In the genomic region with DNA sequence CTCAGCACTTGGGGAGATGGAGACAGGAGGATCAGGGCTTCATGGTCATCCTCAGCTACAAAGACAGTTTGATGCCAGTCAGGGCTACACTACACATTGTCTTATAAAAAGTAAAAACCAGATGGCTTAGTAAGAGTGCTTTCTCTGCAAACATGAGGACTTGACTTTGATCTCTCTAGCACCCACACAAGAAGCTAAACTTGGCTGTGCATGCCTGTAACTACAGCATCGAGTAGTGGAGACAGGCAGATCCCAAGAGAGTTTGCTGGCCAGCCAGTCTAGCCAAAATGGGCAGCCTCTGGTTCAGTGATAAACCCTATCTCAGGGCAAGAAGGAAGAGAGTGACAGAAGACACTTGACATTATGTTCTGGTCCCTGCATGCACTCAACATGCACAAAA, we compare ENCODE assay signal across 24 mouse cellular contexts. TPM values are rescaled to one million over a fixed set of nuclear protein-coding genes. Genes with fewer than 3 reads are reported as not detected.
DNase-seq lines count a peak whose midpoint lies in the region; ATAC-seq and TF ChIP-seq lines count a peak whose summit lies in the region.
"Had no signal": no experiment of that assay in that cellular context is flagged by ENCODE, and none has a peak within 500 bp of the region (broad histone marks: within the 10 kb centered on the region; RNA-seq: fewer than 3 reads in every experiment).

No protein-coding gene starts in this region.

- H3K79me2 ChIP-seq in heart, adult 2 months (replicated peaks; ENCODE audit: control insufficient read depth, insufficient read depth, low read length) = no peaks in the 10 kb centered on the region

- ATAC-seq in heart, embryonic 15.5 days (replicated peaks; ENCODE audit: insufficient number of reproducible peaks, insufficient read depth, low FRiP score, low read depth) = no peak
- ATAC-seq in kidney, embryonic 14.5 days (ENCODE audit: low FRiP score, low TSS enrichment) = no peak
- ATAC-seq: forebrain, embryonic 14.5 days; hindbrain, postnatal 0 days had no signal

- H3K36me3 ChIP-seq in heart, embryonic 10.5 days = no peaks in the 10 kb centered on the region
- no peaks in the 10 kb centered on the region for H3K36me3 ChIP-seq in heart, adult 2 months (ENCODE audit: control insufficient read depth, insufficient read depth, low read length)
- H3K36me3 ChIP-seq in heart, embryonic 15.5 days = no peaks in the 10 kb centered on the region
- H3K36me3 ChIP-seq in kidney, embryonic 14.5 days (ENCODE audit: control insufficient read depth, insufficient read depth, low read length) = no peaks in the 10 kb centered on the region
- H3K36me3 ChIP-seq: embryonic facial prominence, embryonic 15.5 days; forebrain, embryonic 10.5 days; hindbrain, embryonic 13.5 days had no signal

- intact Hi-C loops in heart, adult 2 months (cut with DNase I) = no loop called here

- no peak overlapping the region for H3K27ac ChIP-seq in heart, embryonic 10.5 days
- no peak overlapping the region for H3K27ac ChIP-seq in heart, adult 2 months
- H3K27ac ChIP-seq in heart, embryonic 15.5 days = peak overlapping the region; percentile 28
- H3K27ac ChIP-seq in kidney, embryonic 14.5 days (ENCODE audit: low read depth, low read length) = no peak overlapping the region
- H3K27ac ChIP-seq: embryonic facial prominence, embryonic 15.5 days; forebrain, embryonic 10.5 days; gastrocnemius, adult 2 months; hindbrain, embryonic 13.5 days; hindbrain, postnatal 0 days had no signal

- no peak for TF ChIP-seq POLR2A in heart, adult 2 months (IDR thresholded peaks at IDR 0.05; ENCODE audit: insufficient read depth, low read depth, low read length)

- no peak overlapping the region for H3K4me2 ChIP-seq in heart, embryonic 15.5 days
- H3K4me2 ChIP-seq in kidney, embryonic 14.5 days (replicated peaks; ENCODE audit: low read depth, low read length) = no peak overlapping the region
- H3K4me2 ChIP-seq: embryonic facial prominence, embryonic 15.5 days; hindbrain, embryonic 13.5 days had no signal

- 17% methylated on average over 1 of the region's 1 CpGs for WGBS in heart, embryonic 10.5 days
- WGBS in heart, adult 2 months = 21% methylated on average over 1 of the region's 1 CpGs
- 17% methylated on average over 1 of the region's 1 CpGs for WGBS in heart, embryonic 15.5 days
- 69% methylated on average over 1 of the region's 1 CpGs for WGBS in kidney, embryonic 14.5 days

- no peak overlapping the region for H3K9ac ChIP-seq in heart, adult 2 months (ENCODE audit: low read depth, low read length)
- H3K9ac ChIP-seq in heart, embryonic 15.5 days = no peak overlapping the region
- no peak overlapping the region for H3K9ac ChIP-seq in kidney, embryonic 14.5 days (ENCODE audit: low read depth, low read length)
- H3K9ac ChIP-seq: embryonic facial prominence, embryonic 15.5 days; hindbrain, embryonic 13.5 days had no signal

- H3K4me3 ChIP-seq in heart, embryonic 10.5 days = no peak overlapping the region
- H3K4me3 ChIP-seq in heart, adult 2 months = no peak overlapping the region
- no peak overlapping the region for H3K4me3 ChIP-seq in heart, embryonic 15.5 days
- no peak overlapping the region for H3K4me3 ChIP-seq in kidney, embryonic 14.5 days (ENCODE audit: low read length)
- H3K4me3 ChIP-seq: embryonic facial prominence, embryonic 15.5 days; erythroblast, embryonic 14.5 days; forebrain, embryonic 10.5 days; gastrocnemius, adult 2 months; hindbrain, embryonic 13.5 days had no signal

- peaks cover 71% of the 10 kb centered on the region for H3K4me1 ChIP-seq in heart, embryonic 10.5 days
- H3K4me1 ChIP-seq in heart, adult 2 months (ENCODE audit: control insufficient read depth, insufficient read depth, low read length) = peaks cover 3% of the 10 kb centered on the region; the same call in 1 of the 2 replicates
- peaks cover 58% of the 10 kb centered on the region for H3K4me1 ChIP-seq in heart, embryonic 15.5 days (replicated peaks)
- no peaks in the 10 kb centered on the region for H3K4me1 ChIP-seq in kidney, embryonic 14.5 days (ENCODE audit: control insufficient read depth, insufficient read depth, low read length)
- H3K4me1 ChIP-seq: embryonic facial prominence, embryonic 15.5 days; hindbrain, embryonic 13.5 days had no signal

- no peaks in the 10 kb centered on the region for H3K27me3 ChIP-seq in heart, embryonic 10.5 days (ENCODE audit: insufficient read depth, poor library complexity, severe bottlenecking)
- no peaks in the 10 kb centered on the region for H3K27me3 ChIP-seq in heart, adult 2 months (ENCODE audit: control insufficient read depth, insufficient read depth, low read length)
- no peaks in the 10 kb centered on the region for H3K27me3 ChIP-seq in heart, embryonic 15.5 days
- H3K27me3 ChIP-seq in kidney, embryonic 14.5 days (ENCODE audit: control insufficient read depth, insufficient read depth, low read length) = no peaks in the 10 kb centered on the region
- H3K27me3 ChIP-seq: embryonic facial prominence, embryonic 15.5 days; hindbrain, embryonic 13.5 days had no signal

- TF ChIP-seq CTCF in heart, adult 2 months (IDR thresholded peaks at IDR 0.05) = no peak

- DNase-seq in heart, embryonic 10.5 days (ENCODE audit: low spot score) = peak; percentile 56
- no peak for DNase-seq in heart, adult 2 months
- no peak for DNase-seq in heart, postnatal 4 days
- DNase-seq in right cerebral cortex, adult 18-20 months = peak; percentile 48
- no peak for DNase-seq in right cerebral cortex, postnatal 25 days
- DNase-seq: adrenal gland, adult 2 months; adrenal gland, postnatal 25 days; cerebellum, adult 11 months; cerebellum, adult 8-10 months; cerebellum, postnatal 14 days; embryo, embryonic 11 days; gastrocnemius, adult 2 months; gastrocnemius, postnatal 36 days; heart, adult 18-20 months; kidney, adult 11 months; kidney, adult 9 months had no signal

- no peaks in the 10 kb centered on the region for H3K9me3 ChIP-seq in heart, embryonic 10.5 days
- H3K9me3 ChIP-seq in heart, embryonic 15.5 days (replicated peaks) = no peaks in the 10 kb centered on the region
- H3K9me3 ChIP-seq in kidney, embryonic 14.5 days (ENCODE audit: control insufficient read depth, low read length) = no peaks in the 10 kb centered on the region
- H3K9me3 ChIP-seq: embryonic facial prominence, embryonic 15.5 days; forebrain, embryonic 10.5 days; hindbrain, embryonic 13.5 days had no signal

- TF ChIP-seq EP300 in heart, adult 2 months (IDR thresholded peaks at IDR 0.05; ENCODE audit: insufficient read depth, low read depth, low read length) = no peak

RNA-seq across cellular contexts. Expression of gene Myl4, which starts 13.0 kb away (rescaled TPM):
- polyA plus RNA-seq in heart, embryonic 10.5 days (2016; fragmentation: Nextera tagmentation; extraction: Ambion mirVana) = 1,777 and 2,791 TPM in 2 replicates
- total RNA-seq in heart, adult 2 months (2021) = 100 to 1,000 TPM; 484 to 619 TPM
- polyA plus RNA-seq in heart, adult 2 months (2012; rRNA removed) = 1,288 and 1,402 TPM in 2 replicates
- polyA plus RNA-seq in heart, embryonic 15.5 days (2015; fragmentation: Nextera tagmentation; extraction: Ambion mirVana) = 1,694 and 1,744 TPM in 2 replicates
- 100 to 1,000 TPM; 908 to 955 TPM for total RNA-seq in heart, postnatal 4 days (2021)
- polyA plus RNA-seq in kidney, embryonic 14.5 days (2014; fragmentation: Nextera tagmentation; extraction: Ambion mirVana) = 1.2 and 1.8 TPM in 2 replicates

RNA-seq across cellular contexts. Expression of gene Cdc27, which starts 13.1 kb away (rescaled TPM):
- polyA plus RNA-seq in heart, embryonic 10.5 days (2016; fragmentation: Nextera tagmentation; extraction: Ambion mirVana) = 39.0 and 39.8 TPM in 2 replicates
- total RNA-seq in heart, adult 2 months (2021) = 10 to 100 TPM; 23.2 to 24.6 TPM
- polyA plus RNA-seq in heart, adult 2 months (2012; rRNA removed) = 4.6 and 10.7 TPM in 2 replicates
- 25.7 and 28.8 TPM in 2 replicates for polyA plus RNA-seq in heart, embryonic 15.5 days (2015; fragmentation: Nextera tagmentation; extraction: Ambion mirVana)
- total RNA-seq in heart, postnatal 4 days (2021) = 10 to 100 TPM; 44.5 to 49.0 TPM
- polyA plus RNA-seq in kidney, embryonic 14.5 days (2014; fragmentation: Nextera tagmentation; extraction: Ambion mirVana) = 39.9 and 55.5 TPM in 2 replicates

RNA-seq across cellular contexts. Expression of gene Itgb3, which starts 44.3 kb away (rescaled TPM):
- polyA plus RNA-seq in heart, embryonic 10.5 days (2016; fragmentation: Nextera tagmentation; extraction: Ambion mirVana) = 9.1 and 9.9 TPM in 2 replicates
- total RNA-seq in heart, adult 2 months (2021) = 1 to 10 TPM; 2.3 to 8.1 TPM
- polyA plus RNA-seq in heart, adult 2 months (2012; rRNA removed) = 2.7 and 3.6 TPM in 2 replicates
- 3.7 and 5.4 TPM in 2 replicates for polyA plus RNA-seq in heart, embryonic 15.5 days (2015; fragmentation: Nextera tagmentation; extraction: Ambion mirVana)
- total RNA-seq in heart, postnatal 4 days (2021) = 1 to 10 TPM; 6.8 to 6.9 TPM
- polyA plus RNA-seq in kidney, embryonic 14.5 days (2014; fragmentation: Nextera tagmentation; extraction: Ambion mirVana) = 0.80 and 0.85 TPM in 2 replicates

Comparison
In these comparisons a context has a peak if more than half of its experiments do, and no peak if none do; other contexts are left out.
1. DNase-seq: peak in heart, embryonic 10.5 days (single experiment) and right cerebral cortex, adult 18-20 months (single experiment); none in heart, adult 2 months (0 of 2), heart, postnatal 4 days (single experiment) and right cerebral cortex, postnatal 25 days (single experiment).
2. RNA of gene Myl4, which starts 13.0 kb away (polyA plus RNA-seq): 1,777 to 2,791 TPM in heart, embryonic 10.5 days, 1,694 to 1,744 TPM in heart, embryonic 15.5 days and 1,288 to 1,402 TPM in heart, adult 2 months; 1.2 to 1.8 TPM in kidney, embryonic 14.5 days; every median in the first group is over 100 times any median in the second.